Mouse (Mus musculus) heart, embryonic 10.5 days (tissue): ENCODE results near the gene Smn1. TPM values are rescaled to one million over a fixed set of nuclear protein-coding genes. Genes with fewer than 3 reads are reported as not detected.
A peak's percentile ranks its signal among the peaks of the same experiment; 100 is the strongest.

Source experiments
- DNase-seq: peaks from one replicate; pipeline ENCODE4 v3.0.0-alpha.2; 2017; ENCODE audit warnings: low spot score
- H3K27ac ChIP-seq: fragments of 300-500 bp; sonication (generic); 2 replicates; pipeline ENCODE4 v1.5.1; 2016; ENCODE audit warnings: mild to moderate bottlenecking
- H3K27me3 ChIP-seq: fragments of 300-500 bp; sonication (generic); 2 replicates; pipeline ENCODE4 v1.6.1; 2016; ENCODE audit warnings: mild to moderate bottlenecking; ENCODE audit not compliant: poor library complexity, insufficient read depth, severe bottlenecking
- H3K36me3 ChIP-seq: fragments of 300-500 bp; sonication (generic); 2 replicates; pipeline ENCODE4 v1.6.1; 2016; ENCODE audit warnings: mild to moderate bottlenecking, moderate library complexity
- H3K4me1 ChIP-seq: fragments of 300-500 bp; sonication (generic); 2 replicates; pipeline ENCODE4 v1.6.1; 2016; ENCODE audit warnings: mild to moderate bottlenecking
- H3K4me3 ChIP-seq: fragments of 300-500 bp; sonication (generic); 2 replicates; pipeline ENCODE4 v1.5.1; 2016; ENCODE audit warnings: mild to moderate bottlenecking, moderate library complexity
- H3K9me3 ChIP-seq: fragments of 300-500 bp; sonication (generic); 2 replicates; pipeline ENCODE4 v1.6.1; 2016; ENCODE audit warnings: mild to moderate bottlenecking, moderate library complexity
- WGBS: fragments of 180-500 bp; shearing (Covaris S2); methylation state at CpG from one replicate; pipeline ENCODE4 v1.1.7; 2016; 5-methylcytosine and 5-hydroxymethylcytosine counted together
- polyA plus RNA-seq: library from polyadenylated mRNA; unstranded; fragments of >200 nt; fragmentation: Nextera tagmentation; extraction: Ambion mirVana; gene quantifications from 2 replicates; pipeline ENCODE4 v1.2.1, GENCODE M21; 2016

The Smn1 gene
- polyA plus RNA-seq, result 45.6 and 64.3 TPM in 2 replicates

- peak; percentile 95 for DNase-seq
- H3K27me3 ChIP-seq, result no peaks in the 10 kb centered on the region
- peaks cover 14% of the 10 kb centered on the region for H3K4me1 ChIP-seq
- peak within 1 kb of the TSS; percentile 86 for H3K4me3 ChIP-seq
- peak within 1 kb of the TSS; percentile 84 for H3K27ac ChIP-seq
- H3K9me3 ChIP-seq, result no peaks in the 10 kb centered on the region
- 4% methylated on average over 42 of the region's 42 CpGs for WGBS
- H3K36me3 ChIP-seq, result peaks cover 30% of the 10 kb centered on the region
Observed at GRCm38 (mm10) chr13:100124423-100125257, at the start of gene Smn1. TSS of gene Smn1 (plus strand) at chr13:100124852.

- Histone ChIP-seq H3K4me3 (no peak overlapping the region), H3K4me1 (peaks cover 12% of the 10 kb centered on the region), H3K27ac (no peak overlapping the region), H3K9me3 (no peaks in the 10 kb centered on the region), H3K36me3 (peaks cover 53% of the 10 kb centered on the region), H3K27me3 (no peaks in the 10 kb centered on the region)
- 91% methylated on average over 6 of the region's 6 CpGs for WGBS
- DNase-seq, result no peak
Observed at GRCm38 (mm10) chr13:100098808-100099207, 25.8 kb upstream of the Smn1 start.

GRCm38 (mm10) chr13:100103052-100103658, 21.5 kb upstream of the Smn1 start:
- H3K4me3 ChIP-seq, result peak overlapping the region; percentile 98
- 5% methylated on average over 15 of the region's 15 CpGs for WGBS
- peaks cover 18% of the 10 kb centered on the region for H3K4me1 ChIP-seq
- H3K27ac ChIP-seq, result peak overlapping the region; percentile 92
- DNase-seq, result no peak
- H3K27me3 ChIP-seq, result no peaks in the 10 kb centered on the region
- H3K9me3 ChIP-seq, result no peaks in the 10 kb centered on the region
- peaks cover 11% of the 10 kb centered on the region for H3K36me3 ChIP-seq

- Histone ChIP-seq H3K27me3 (no peaks in the 10 kb centered on the region), H3K27ac (peak within 1 kb of the TSS; percentile 92), H3K4me1 (peaks cover 23% of the 10 kb centered on the region), H3K4me3 (peak within 1 kb of the TSS; percentile 98), H3K9me3 (no peaks in the 10 kb centered on the region), H3K36me3 (peaks cover 5% of the 10 kb centered on the region)
- under 1% methylated on average over 44 of the region's 44 CpGs for WGBS
- DNase-seq, result peak; percentile 95
Observed at GRCm38 (mm10) chr13:100103748-100104254, 20.9 kb upstream of the Smn1 start, which contains the start of gene Bdp1. TSS of gene Bdp1 (minus strand) at chr13:100104070.

GRCm38 (mm10) chr13:100107652-100108472, 16.8 kb upstream of the Smn1 start, which contains the start of gene Serf1:
TSS of gene Serf1 (plus strand) at chr13:100108012.
- Histone ChIP-seq H3K27ac (peak within 1 kb of the TSS; percentile 91), H3K4me1 (peaks cover 13% of the 10 kb centered on the region), H3K9me3 (no peaks in the 10 kb centered on the region), H3K4me3 (peak within 1 kb of the TSS; percentile 79), H3K27me3 (no peaks in the 10 kb centered on the region), H3K36me3 (no peaks in the 10 kb centered on the region)
- peak; percentile 86 for DNase-seq
- 2% methylated on average over 76 of the region's 76 CpGs for WGBS

- DNase-seq, result no peak
- peaks cover 8% of the 10 kb centered on the region; the same call in 1 of the 2 replicates for H3K36me3 ChIP-seq
- no peaks in the 10 kb centered on the region for H3K9me3 ChIP-seq
- peaks cover 8% of the 10 kb centered on the region for H3K4me1 ChIP-seq
- WGBS, result 43% methylated on average over 5 of the region's 5 CpGs
- H3K27me3 ChIP-seq, result no peaks in the 10 kb centered on the region
- no peak overlapping the region for H3K4me3 ChIP-seq
- no peak overlapping the region for H3K27ac ChIP-seq
Observed at GRCm38 (mm10) chr13:100112218-100112972, 12.3 kb upstream of the Smn1 start.

- no peak for DNase-seq
- H3K27me3 ChIP-seq, result no peaks in the 10 kb centered on the region
- peak overlapping the region; percentile 86 for H3K4me3 ChIP-seq
- peaks cover 23% of the 10 kb centered on the region for H3K36me3 ChIP-seq
- no peaks in the 10 kb centered on the region for H3K9me3 ChIP-seq
- peaks cover 14% of the 10 kb centered on the region for H3K4me1 ChIP-seq
- WGBS, result 88% methylated on average over 3 of the region's 3 CpGs
- H3K27ac ChIP-seq, result peak overlapping the region; percentile 84; the same call in 1 of the 2 replicates
Observed at GRCm38 (mm10) chr13:100123970-100124369, 682 bp upstream of the Smn1 start.

- WGBS, result 3% methylated on average over 10 of the region's 10 CpGs
- Histone ChIP-seq H3K27ac (peak overlapping the region; percentile 84), H3K36me3 (peaks cover 32% of the 10 kb centered on the region), H3K27me3 (no peaks in the 10 kb centered on the region), H3K4me1 (peaks cover 14% of the 10 kb centered on the region), H3K4me3 (peak overlapping the region; percentile 86), H3K9me3 (no peaks in the 10 kb centered on the region)
- DNase-seq, result no peak
Observed at GRCm38 (mm10) chr13:100125258-100125643, 599 bp downstream of the Smn1 start.

- Histone ChIP-seq H3K4me1 (no peaks in the 10 kb centered on the region), H3K27ac (no peak overlapping the region), H3K36me3 (peaks cover 25% of the 10 kb centered on the region), H3K4me3 (no peak overlapping the region), H3K27me3 (no peaks in the 10 kb centered on the region), H3K9me3 (no peaks in the 10 kb centered on the region)
- 82% methylated on average over 8 of the region's 8 CpGs for WGBS
- DNase-seq, result peak; percentile 59
Observed at GRCm38 (mm10) chr13:100141646-100142314, 17.1 kb downstream of the Smn1 start.

- no peak for DNase-seq
- no peaks in the 10 kb centered on the region for H3K4me1 ChIP-seq
- H3K27ac ChIP-seq, result no peak overlapping the region
- 56% methylated on average over 1 of the region's 1 CpGs for WGBS
- no peaks in the 10 kb centered on the region for H3K27me3 ChIP-seq
- no peaks in the 10 kb centered on the region for H3K36me3 ChIP-seq
- no peaks in the 10 kb centered on the region for H3K9me3 ChIP-seq
- no peak overlapping the region for H3K4me3 ChIP-seq
Observed at GRCm38 (mm10) chr13:100152659-100153058, 28.0 kb downstream of the Smn1 start.

GRCm38 (mm10) chr13:100156624-100157023, 32.0 kb downstream of the Smn1 start:
- H3K9me3 ChIP-seq, result no peaks in the 10 kb centered on the region
- no peaks in the 10 kb centered on the region for H3K27me3 ChIP-seq
- no peaks in the 10 kb centered on the region for H3K4me1 ChIP-seq
- no peaks in the 10 kb centered on the region for H3K36me3 ChIP-seq
- WGBS, result 82% methylated on average over 3 of the region's 3 CpGs
- H3K27ac ChIP-seq, result no peak overlapping the region
- no peak overlapping the region for H3K4me3 ChIP-seq
- DNase-seq, result no peak
